Mouse (Mus musculus): Measurements from ENCODE around the gene Cela1.

Cela1 gene

GRCm38 (mm10) chr15:100633341-100633740 lies 54.4 kb downstream of the Cela1 start:
- no peak for DNase-seq

DNA sequence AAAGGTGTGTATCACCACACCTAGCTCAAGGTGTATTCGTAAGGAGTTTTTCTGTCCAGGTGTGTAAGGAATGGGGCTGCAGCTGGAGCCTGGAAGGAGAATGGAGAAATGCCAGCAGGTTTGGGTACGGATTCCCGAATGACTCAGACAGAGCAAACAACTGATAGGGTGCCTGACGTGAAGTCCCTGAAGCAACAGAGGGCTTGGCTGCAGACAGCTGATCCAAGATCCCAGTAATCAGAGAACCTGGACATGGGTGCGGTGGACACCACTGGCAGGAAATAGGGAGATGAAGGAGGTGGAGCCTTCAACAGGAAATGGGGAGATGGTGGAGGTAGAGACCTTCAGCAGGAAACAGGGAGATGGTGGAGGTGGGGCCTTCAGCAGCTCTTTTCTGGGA lies 55.4 kb downstream of the Cela1 start:
- no peak for DNase-seq

DNA sequence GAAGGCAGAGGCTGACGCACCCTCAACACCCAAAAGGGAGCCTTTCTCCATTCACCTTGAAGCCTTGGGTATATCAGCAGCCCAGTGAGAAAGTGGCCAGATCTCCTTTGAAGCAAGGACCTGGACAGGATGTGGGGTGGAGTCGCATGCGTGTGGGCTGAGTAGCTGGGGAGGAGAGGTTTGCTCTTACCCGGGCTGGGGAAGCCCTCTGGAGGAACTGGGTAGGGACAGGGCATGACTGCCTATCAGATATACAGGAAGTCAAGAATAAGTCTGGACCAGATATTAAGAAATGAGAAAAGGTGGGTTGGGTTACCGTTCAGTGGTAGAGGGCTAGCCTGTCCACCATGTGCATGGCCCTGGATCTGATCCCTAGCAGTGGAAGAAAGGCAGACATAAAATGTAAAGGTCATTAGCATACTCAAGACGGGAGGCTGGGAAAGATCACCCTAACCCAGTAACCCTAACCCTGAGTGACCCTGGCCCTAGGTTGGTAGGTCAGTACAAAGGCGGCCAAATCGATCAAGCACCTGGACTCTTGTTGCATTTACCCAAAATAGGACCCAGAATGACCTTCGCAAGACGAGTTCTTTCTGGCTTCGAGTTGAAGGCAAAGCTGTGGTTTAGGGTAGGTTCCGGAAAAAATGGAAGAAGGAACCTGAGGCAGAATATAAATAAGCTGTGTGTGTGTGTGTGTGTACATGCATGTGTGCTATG lies 56.1 kb downstream of the Cela1 start:
- no peak for DNase-seq

DNA sequence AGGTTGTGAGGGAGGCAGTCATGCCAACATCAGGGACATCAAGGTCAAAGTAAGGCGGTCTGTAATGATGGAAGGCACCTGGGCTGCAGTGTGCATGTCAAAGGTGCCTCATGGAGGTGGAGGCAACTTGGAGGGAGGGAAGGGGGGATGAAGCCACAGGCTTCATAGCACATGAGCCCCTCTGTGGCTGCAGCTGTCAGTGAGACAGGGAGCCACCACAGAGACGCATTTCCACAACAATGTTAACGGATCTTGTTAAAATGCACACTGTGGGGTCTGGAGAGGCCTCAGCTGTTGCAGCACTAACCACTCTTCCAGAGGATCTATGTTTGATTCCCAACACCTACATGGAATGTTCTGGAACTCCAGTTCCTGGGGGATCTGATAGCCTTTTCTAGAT lies 57.6 kb downstream of the Cela1 start:
- DNase-seq: no peak

DNA sequence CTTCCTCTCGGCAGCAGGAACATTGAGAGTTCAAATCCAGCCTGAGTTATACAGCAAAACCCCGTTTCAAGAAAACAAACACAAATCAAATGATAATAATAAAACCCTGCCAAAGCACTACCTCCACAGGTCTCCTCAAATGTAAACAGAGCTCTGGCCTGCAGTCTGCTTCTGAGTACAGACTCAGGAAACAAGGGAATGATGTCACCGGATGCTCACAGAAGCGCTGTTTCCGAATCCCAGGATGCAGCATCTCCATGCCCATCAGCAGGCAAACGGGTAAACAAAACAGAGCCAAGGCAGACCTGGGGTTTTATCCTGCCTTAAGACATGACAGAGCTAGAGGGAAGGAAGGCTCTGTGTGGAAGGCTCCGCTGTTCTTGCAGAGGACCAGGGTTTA lies 58.9 kb downstream of the Cela1 start:
- DNase-seq: no peak

DNA sequence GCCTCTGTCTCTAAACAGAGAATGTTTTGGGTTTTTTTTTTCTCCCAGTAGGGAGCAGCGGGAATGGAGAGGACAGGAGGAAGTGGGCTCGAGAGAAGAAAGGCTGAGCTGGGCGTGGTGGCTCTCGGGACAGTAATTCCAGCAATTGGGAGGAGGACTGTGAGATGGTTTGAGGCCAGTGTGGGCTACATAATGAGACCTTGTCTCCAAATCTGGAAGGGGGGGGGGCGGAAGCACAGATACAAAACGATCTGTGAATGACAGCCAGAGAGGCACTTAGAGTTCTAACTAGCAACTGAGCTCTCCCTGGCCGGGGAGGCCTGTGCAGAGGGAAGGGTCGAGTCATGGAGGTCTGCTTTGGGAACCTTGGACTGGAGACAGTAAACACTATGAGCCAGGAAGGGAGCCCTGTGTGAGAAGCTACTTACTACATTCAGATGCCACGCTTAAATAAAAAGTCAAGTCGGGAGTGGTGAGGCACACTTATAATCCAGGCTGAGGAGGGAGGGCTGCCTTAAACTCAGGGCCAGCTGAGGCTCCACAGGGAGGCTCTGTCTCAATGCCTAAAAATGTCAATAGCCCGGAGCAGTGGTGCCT lies 59.8 kb downstream of the Cela1 start:
- DNase-seq: no peak

DNA sequence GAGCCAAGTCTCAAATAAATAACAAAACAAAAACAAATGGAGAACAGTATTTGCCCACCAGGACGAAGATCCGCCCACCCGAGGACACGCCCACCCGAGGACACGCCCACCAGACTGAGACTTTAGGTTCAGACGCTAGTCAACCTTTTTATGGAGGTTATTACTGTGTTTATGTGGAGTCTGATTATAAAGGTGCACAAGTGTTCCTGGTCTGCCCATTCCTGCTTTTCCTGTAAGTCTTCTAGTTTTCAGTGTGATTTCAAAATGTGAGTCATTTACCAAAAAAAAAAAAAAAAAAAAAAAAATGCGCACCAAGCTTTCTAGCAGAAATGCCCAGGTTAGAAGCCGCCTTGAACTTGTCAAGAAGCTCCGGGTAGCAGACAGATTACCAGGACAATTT lies 60.4 kb downstream of the Cela1 start:
- no peak for DNase-seq

- no peak for DNase-seq
These were observed 63.3 kb downstream of the Cela1 start for GRCm38 (mm10) chr15:100624435-100624834.
